Mouse (Mus musculus): ENCODE measurements around the gene Ttll10. TPM values are rescaled to one million over a fixed set of nuclear protein-coding genes. Genes with fewer than 3 reads are reported as not detected.

The Ttll10 gene
- total RNA-seq (2021) = not detected
- long read RNA-seq, experiment 1 = 0 reads
- long read RNA-seq, experiment 2 = 0 reads

DNA sequence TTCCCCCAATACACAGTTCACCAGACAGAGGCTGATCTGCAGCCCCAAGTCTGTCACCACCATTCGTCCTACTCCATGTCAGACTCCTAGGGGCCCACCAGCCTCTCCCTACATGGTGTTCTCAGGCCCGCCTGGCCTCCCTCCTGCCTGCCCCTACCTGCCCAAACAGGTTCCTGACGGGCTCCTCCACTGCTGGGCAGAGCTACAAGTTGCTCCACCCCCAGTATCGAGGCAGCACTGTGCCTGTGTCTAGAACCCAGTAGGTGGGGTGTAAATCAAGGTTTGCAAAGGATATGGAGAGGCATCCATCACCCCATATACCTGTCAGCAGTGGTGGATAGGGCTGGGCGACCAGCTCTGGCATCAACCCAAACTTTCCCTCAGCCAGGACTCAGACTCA, at the start of gene Ttll10:
Ttll10 (minus strand) TSS at position 154 of the 400 bp plus-strand sequence.
- TF ChIP-seq CTCF (IDR thresholded peaks at IDR 0.05) = no peak
- DNase-seq = no peak
- intact Hi-C loops (cut with DNase I) = no loop called here
- H3K4me3 ChIP-seq = no peak within 1 kb of the TSS
- no peak within 1 kb of the TSS for H3K27ac ChIP-seq

DNA sequence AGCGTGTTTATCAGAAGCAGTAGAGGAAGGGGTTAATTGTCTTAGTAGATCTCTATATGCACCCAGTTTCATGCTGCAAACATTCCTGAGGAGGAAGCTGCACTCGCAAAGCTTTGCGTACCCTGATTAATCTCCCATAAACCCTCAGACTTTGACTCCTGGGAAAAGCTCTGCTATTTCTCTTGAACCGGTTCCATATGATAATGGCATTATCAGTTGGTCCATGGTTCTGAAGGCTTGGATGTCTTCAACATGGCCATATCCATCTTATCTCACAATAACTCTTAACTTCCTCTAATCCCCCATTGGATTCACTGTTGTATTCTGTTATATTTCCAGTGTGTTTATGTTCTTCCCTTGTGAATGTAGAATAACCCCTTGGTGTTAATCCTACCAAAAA, 44.1 kb upstream of the Ttll10 start:
- no peak for DNase-seq
- Histone ChIP-seq H3K4me3 (no peak overlapping the region), H3K27ac (no peak overlapping the region)
- no peak for TF ChIP-seq CTCF (IDR thresholded peaks at IDR 0.05)
- intact Hi-C loops (cut with DNase I) = loop anchor here (5.0 to 10.0 kb wide), 2 partner anchors 71 to 229 kb away; no protein-coding TSS in a partner anchor

- Histone ChIP-seq H3K4me3 (no peak overlapping the region), H3K27ac (no peak overlapping the region)
- TF ChIP-seq CTCF (IDR thresholded peaks at IDR 0.05) = peak; percentile 57
- intact Hi-C loops (cut with DNase I) = loop anchor here (1.0 to 10.0 kb wide), 3 partner anchors 69 to 227 kb away; no protein-coding TSS in a partner anchor
- DNase-seq = no peak
These were observed 42.3 kb upstream of the Ttll10 start for GRCm38 (mm10) chr4:156101481-156101903.

DNA sequence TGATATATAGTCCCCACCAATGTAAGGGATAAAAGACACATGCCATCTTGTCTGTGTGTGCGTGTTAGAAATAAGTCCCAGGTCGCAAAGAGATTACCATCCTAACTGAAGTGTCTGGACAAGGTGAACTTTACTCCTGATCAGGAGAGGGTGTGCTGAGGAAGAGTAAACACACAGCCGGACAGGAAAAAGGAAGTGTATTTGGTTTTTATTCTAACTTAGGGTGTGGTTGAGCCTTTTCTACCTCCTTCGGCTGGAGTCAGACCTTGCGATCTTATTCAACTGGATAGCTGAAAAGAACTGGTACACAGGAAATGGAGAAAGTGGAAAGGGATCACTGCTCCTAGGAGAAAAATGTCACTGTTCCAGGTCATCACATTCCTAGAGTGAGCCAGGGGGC, 41.3 kb upstream of the Ttll10 start:
- intact Hi-C loops (cut with DNase I) = loop anchor here (5.0 to 10.0 kb wide), 2 partner anchors 68 to 226 kb away; no protein-coding TSS in a partner anchor
- H3K27ac ChIP-seq = no peak overlapping the region
- no peak for DNase-seq
- H3K4me3 ChIP-seq = no peak overlapping the region
- TF ChIP-seq CTCF (IDR thresholded peaks at IDR 0.05) = no peak

DNA sequence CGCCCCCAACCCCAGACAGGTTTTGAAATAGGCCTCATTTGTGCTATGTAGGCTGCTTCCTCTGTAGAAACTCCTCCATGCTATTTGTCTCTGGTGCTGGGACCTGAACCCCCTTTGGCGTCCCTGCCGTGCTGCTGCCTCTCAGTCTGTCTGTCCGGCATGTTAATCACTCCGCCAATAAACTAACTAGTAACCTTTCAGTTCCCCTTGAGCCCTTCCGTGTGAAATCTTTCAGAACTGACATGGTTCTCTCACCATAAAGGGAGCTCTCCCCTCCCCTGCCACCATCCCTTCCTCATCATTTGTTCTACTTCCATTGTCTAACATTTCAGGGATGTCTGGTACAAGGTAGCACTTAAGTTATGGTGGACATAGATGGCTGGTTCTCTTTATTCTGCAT, 40.2 kb upstream of the Ttll10 start:
- intact Hi-C loops (cut with DNase I) = no loop called here
- Histone ChIP-seq H3K27ac (no peak overlapping the region), H3K4me3 (no peak overlapping the region)
- DNase-seq = no peak
- no peak for TF ChIP-seq CTCF (IDR thresholded peaks at IDR 0.05)

DNA sequence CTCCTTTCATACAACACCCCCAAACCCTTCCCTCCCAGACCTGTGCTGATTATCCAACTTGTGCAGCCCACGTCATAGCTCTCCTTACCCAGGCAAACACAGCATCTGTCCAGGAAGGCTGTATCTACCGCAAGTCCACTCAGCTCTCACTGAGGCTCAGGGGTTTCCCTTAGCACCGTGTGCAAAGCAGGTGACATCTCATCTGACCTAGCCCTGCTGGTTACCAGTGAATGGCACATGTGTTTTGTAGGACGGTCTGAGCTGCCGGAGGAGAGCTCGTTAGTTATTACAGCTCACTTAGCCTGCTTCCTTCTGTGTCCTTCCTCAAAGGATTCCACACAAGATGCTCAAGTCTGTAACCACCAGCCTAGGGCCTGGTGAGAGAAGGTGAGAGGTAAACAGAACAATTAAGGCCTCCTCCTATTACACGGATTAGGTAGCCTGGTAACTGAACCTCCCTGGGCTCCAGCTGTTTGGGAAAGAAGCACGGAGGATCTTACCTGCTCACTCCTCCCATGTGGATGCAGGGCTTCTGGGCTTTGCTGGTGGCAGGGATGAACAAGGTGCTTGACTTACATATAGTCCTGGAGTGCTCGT, 38.7 kb upstream of the Ttll10 start:
- no peak overlapping the region for H3K4me3 ChIP-seq
- intact Hi-C loops (cut with DNase I) = no loop called here
- DNase-seq = no peak
- H3K27ac ChIP-seq = no peak overlapping the region
- TF ChIP-seq CTCF (IDR thresholded peaks at IDR 0.05) = no peak

- TF ChIP-seq CTCF (IDR thresholded peaks at IDR 0.05) = no peak
- Histone ChIP-seq H3K27ac (no peak overlapping the region), H3K4me3 (no peak overlapping the region)
- no peak for DNase-seq
- intact Hi-C loops (cut with DNase I) = no loop called here
These were observed 37.0 kb upstream of the Ttll10 start for GRCm38 (mm10) chr4:156096191-156096590.

- no peak overlapping the region for H3K4me3 ChIP-seq
- TF ChIP-seq CTCF (IDR thresholded peaks at IDR 0.05) = no peak
- H3K27ac ChIP-seq = no peak overlapping the region
- intact Hi-C loops (cut with DNase I) = no loop called here
- DNase-seq = no peak
These were observed 34.5 kb upstream of the Ttll10 start for GRCm38 (mm10) chr4:156093758-156094157.

DNA sequence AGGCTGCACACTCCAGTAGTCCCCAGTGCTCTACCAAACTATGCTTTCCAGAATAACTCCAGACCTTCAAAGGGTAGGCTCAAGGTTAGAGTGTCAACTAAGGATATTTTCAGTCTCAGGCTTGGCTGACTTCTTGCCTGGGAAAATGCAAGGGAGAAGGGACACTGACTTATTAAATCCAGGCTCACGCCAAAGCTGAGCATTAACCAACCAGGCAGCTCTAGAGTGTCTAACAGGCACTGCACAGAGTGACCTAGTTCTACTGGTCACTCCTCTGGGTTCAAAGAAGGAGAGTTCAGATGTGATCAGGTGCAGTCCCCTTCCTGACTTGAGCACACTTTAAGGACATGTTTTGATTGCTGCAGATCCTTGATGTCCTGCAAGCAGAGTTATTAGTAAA, 33.6 kb upstream of the Ttll10 start:
- Histone ChIP-seq H3K4me3 (no peak overlapping the region), H3K27ac (no peak overlapping the region)
- intact Hi-C loops (cut with DNase I) = no loop called here
- no peak for DNase-seq
- TF ChIP-seq CTCF (IDR thresholded peaks at IDR 0.05) = no peak

- TF ChIP-seq CTCF (IDR thresholded peaks at IDR 0.05) = no peak
- no peak overlapping the region for H3K27ac ChIP-seq
- H3K4me3 ChIP-seq = no peak overlapping the region
- intact Hi-C loops (cut with DNase I) = no loop called here
- no peak for DNase-seq
These were observed 32.0 kb upstream of the Ttll10 start for GRCm38 (mm10) chr4:156091236-156091635.

- Histone ChIP-seq H3K4me3 (no peak overlapping the region), H3K27ac (no peak overlapping the region)
- no peak for DNase-seq
- intact Hi-C loops (cut with DNase I) = no loop called here
- no peak for TF ChIP-seq CTCF (IDR thresholded peaks at IDR 0.05)
These were observed 28.3 kb upstream of the Ttll10 start for GRCm38 (mm10) chr4:156087398-156088087.

DNA sequence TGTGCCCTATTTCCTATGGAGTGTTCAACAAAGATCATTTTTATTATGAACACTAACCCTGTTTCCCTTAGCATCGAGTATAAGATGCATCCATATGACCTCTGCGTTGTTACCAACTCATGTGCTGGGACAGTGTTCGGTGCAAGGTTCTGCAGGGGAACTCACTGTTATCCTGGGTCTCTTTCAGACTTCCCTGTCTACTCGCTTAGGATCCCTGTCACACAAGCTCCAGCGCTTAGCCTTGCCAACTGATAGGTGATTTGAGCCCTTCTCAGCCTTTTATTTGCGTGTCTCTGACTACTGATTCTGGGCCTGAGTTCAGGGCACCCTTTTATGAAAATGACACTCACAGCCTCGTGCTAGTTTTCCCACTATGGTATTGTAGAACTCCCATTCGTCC, 26.0 kb upstream of the Ttll10 start:
- intact Hi-C loops (cut with DNase I) = no loop called here
- DNase-seq = no peak
- TF ChIP-seq CTCF (IDR thresholded peaks at IDR 0.05) = no peak
- Histone ChIP-seq H3K4me3 (no peak overlapping the region), H3K27ac (no peak overlapping the region)

DNA sequence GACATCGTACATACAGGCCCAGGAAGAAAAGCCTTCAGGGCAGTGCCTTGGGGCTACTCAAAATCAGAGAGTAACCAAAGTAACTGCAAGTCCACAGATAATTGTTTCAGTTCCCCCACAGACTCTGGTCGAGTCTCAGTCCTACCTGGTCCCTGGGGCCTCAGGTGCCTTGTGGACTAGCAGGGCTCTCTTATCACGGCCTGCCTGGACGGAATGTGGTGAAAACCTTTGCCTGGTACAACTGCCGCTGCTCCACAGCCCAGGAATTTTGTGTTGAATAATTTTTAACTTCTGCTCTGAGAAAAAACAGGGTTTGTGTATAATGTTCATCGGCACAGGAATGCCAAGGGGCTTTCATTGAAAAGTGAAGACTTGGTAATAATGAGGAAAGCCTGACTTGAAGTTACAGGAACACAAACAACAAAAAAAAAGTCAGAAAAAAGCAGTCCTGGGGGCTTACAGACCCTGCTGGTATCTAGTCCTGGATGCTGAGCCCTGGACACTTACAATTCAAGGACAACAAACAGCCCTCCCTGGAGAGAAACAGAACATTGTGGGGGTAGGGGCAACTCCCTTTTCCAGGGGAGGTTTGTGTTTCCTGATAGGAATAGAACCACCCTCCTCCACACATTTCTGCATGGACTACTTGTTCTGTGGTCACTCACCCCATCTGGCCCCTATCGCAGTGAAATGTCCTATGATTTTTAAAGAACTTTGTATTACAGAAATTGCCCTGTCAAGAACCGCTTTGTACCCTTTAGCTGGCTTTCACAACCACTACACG, 25.1 kb upstream of the Ttll10 start:
- Histone ChIP-seq H3K27ac (no peak overlapping the region), H3K4me3 (no peak overlapping the region)
- intact Hi-C loops (cut with DNase I) = no loop called here
- TF ChIP-seq CTCF (IDR thresholded peaks at IDR 0.05) = no peak
- no peak for DNase-seq
